Mouse (Mus musculus) mouse trophoblast stem cell (cell line): ENCODE data around the gene Ctbs.

Experiments used
- in situ Hi-C, 2 experiments: fragments of 300-500 bp; cut with MseI, MboI; formaldehyde crosslinking; loops; 2 replicates in 1 of 2; 3 replicates in 1 of 2; pipeline ENCODE4 v1.15.1; 2025

Gene Ctbs

GRCm38 (mm10) chr3:146498989-146499388 lies 49.4 kb downstream of the Ctbs start:
- in situ Hi-C loops: loop anchor here in 1 of 2 experiments (25.0 kb wide), 1 partner anchor 162 kb away; no protein-coding TSS in a partner anchor

DNA sequence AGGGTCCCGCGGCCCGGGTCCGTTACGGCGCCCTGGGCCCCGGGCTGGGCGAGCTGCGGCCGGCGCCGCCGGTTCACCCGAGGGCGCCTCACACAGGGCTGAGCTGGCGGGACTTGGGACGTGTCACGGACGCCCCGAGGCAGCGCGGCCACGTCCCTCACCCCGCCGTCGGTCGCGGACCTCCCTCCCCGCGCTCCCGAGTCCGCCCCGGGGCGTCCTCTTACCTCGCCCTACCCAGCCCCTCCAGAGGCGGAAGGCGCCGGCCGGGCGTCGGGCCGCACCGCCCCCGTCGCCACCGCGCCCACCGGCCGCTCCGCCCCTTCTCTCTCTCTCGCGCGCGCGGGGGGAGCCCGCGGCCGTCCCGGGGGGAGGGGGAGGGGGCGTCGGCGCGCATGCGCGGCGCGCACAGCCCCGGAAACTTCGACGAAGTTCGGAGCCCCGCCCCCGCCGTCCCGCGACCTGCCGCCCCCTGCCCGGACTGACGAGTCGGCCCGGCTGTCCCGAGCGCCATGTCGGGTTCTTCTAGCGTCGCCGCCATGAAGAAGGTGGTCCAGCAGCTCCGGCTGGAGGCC lies 49.9 kb downstream of the Ctbs start, which contains the start of the genes Spata1 and Gng5:
Gene Spata1 (minus strand): TSS at position 323 of the 572 bp plus-strand sequence.
Gene Gng5 (plus strand): TSS at position 377 of the 572 bp plus-strand sequence.
- in situ Hi-C loops: loop anchor here in 1 of 2 experiments (25.0 kb wide), 1 partner anchor 162 kb away; no protein-coding TSS in a partner anchor

DNA sequence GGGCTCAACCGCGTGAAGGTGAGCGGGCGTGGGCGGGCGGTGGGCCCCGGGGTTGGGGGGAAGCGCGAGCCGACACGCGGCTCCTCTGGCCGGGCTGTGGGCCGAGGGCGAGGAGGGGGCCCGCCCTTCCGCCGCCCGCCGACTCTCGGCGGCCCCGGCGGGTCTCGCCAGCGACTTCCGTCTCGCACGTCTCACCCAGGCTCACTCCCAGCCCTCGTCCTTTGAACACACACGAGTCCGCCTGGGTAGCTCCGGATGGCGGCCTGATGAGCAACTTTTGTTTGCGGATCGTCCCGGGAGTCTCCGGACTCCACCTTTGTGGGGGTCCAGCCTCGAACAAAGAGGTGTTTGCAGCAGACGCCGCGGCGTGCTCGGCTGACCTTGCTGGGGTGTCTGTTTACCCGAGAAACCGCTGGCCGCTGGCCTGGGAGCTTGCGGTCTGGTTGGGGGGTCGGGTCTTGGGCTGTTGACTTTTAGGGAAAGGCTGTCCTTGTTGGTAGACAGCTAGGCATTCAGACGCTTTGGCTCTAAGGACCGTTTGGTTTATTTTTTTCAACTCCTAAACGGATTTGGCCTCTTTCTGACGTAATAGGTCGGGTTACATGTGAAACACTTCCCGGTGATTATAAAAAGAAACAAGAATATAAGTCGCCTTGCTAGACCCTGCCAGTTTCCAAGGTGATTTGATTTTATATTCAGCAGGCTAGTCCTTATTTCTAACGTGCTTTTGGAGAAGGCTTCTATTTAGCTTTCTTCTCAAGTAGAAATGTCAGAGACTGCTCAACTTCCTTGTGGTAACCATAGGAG lies 50.6 kb downstream of the Ctbs start:
- in situ Hi-C loops: no loop called here

GRCm38 (mm10) chr3:146500810-146501201 lies 51.2 kb downstream of the Ctbs start:
- in situ Hi-C loops: no loop called here

- in situ Hi-C loops: no loop called here
Observed at GRCm38 (mm10) chr3:146501601-146502123, 52.1 kb downstream of the Ctbs start.

DNA sequence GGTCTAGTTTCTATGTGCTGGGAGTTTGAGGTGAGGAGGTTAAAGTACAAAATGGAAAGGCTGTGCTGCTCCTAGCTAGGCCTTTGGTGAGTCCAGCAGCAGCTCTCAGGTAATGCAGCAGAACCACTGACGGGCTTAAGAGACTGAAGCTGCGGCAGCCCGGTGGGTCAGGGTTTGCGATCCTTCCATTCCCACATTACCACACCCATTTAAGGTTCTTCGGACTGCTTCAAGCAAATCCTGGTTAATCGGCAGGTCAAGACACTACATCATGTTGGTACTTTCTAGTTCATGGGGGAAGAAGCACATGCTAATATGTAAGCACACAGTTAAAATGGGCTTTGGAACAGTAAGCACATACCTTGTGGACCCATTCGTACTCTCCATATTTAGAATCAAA lies 57.1 kb downstream of the Ctbs start:
- in situ Hi-C loops: no loop called here
